Mouse (Mus musculus) thymus, postnatal 25 days (tissue): ENCODE results near the gene Runx3.

Experiments used
- DNase-seq: peaks from one replicate; pipeline ENCODE4 v3.0.0; 2022

Gene Runx3

GRCm38 (mm10) chr4:135226008-135226667 lies 105.7 kb downstream of the Runx3 start:
- DNase-seq: no peak
